Mouse (Mus musculus): ENCODE data around the gene Psme2.

Psme2 gene

GRCm38 (mm10) chr14:55585566-55585960, 5.3 kb downstream of the Psme2 start:
- TF ChIP-seq POU5F1 (IDR thresholded peaks at IDR 0.05; ENCODE audit: borderline replicate concordance, low read length) (no peak), CTCF (conservative IDR thresholded peaks at IDR 0.05; ENCODE audit: low read length) (no peak), NANOG (IDR thresholded peaks at IDR 0.05; ENCODE audit: borderline replicate concordance, low read length) (no peak)
- Histone ChIP-seq H3K4me3 (replicated peaks; ENCODE audit: low read length) (peak overlapping the region; percentile 85), H3K36me3 (ENCODE audit: insufficient read depth, low read length) (peaks cover 36% of the 10 kb centered on the region), H3K4me1 (replicated peaks; ENCODE audit: low read depth, low read length) (peaks cover 58% of the 10 kb centered on the region), H3K27me3 (ENCODE audit: insufficient read depth, low read length) (peaks cover 5% of the 10 kb centered on the region), H3K9me3 (ENCODE audit: low read length) (no peaks in the 10 kb centered on the region)

GRCm38 (mm10) chr14:55584702-55585565, 6.0 kb downstream of the Psme2 start, which contains the start of gene Emc9:
Gene Emc9, minus strand, starts transcription at chr14:55585302.
- peak within 1 kb of the TSS; percentile 85 for H3K4me3 ChIP-seq (replicated peaks; ENCODE audit: low read length)
- H3K27me3 ChIP-seq (ENCODE audit: insufficient read depth, low read length): peaks cover 5% of the 10 kb centered on the region
- peaks cover 58% of the 10 kb centered on the region for H3K4me1 ChIP-seq (replicated peaks; ENCODE audit: low read depth, low read length)
- no peak for TF ChIP-seq NANOG (IDR thresholded peaks at IDR 0.05; ENCODE audit: borderline replicate concordance, low read length)
- no peak for TF ChIP-seq CTCF (conservative IDR thresholded peaks at IDR 0.05; ENCODE audit: low read length)
- TF ChIP-seq POU5F1 (IDR thresholded peaks at IDR 0.05; ENCODE audit: borderline replicate concordance, low read length): no peak
- peaks cover 41% of the 10 kb centered on the region for H3K36me3 ChIP-seq (ENCODE audit: insufficient read depth, low read length)
- H3K9me3 ChIP-seq (ENCODE audit: low read length): no peaks in the 10 kb centered on the region

- Histone ChIP-seq H3K4me3 (replicated peaks; ENCODE audit: low read length) (peak overlapping the region; percentile 85), H3K9me3 (ENCODE audit: low read length) (no peaks in the 10 kb centered on the region), H3K27me3 (ENCODE audit: insufficient read depth, low read length) (peaks cover 5% of the 10 kb centered on the region), H3K36me3 (ENCODE audit: insufficient read depth, low read length) (peaks cover 43% of the 10 kb centered on the region), H3K4me1 (replicated peaks; ENCODE audit: low read depth, low read length) (peaks cover 62% of the 10 kb centered on the region)
- TF ChIP-seq POU5F1 (IDR thresholded peaks at IDR 0.05; ENCODE audit: borderline replicate concordance, low read length): no peak
- TF ChIP-seq CTCF (conservative IDR thresholded peaks at IDR 0.05; ENCODE audit: low read length): no peak
- no peak for TF ChIP-seq NANOG (IDR thresholded peaks at IDR 0.05; ENCODE audit: borderline replicate concordance, low read length)
Observed at GRCm38 (mm10) chr14:55584303-55584701, 6.6 kb downstream of the Psme2 start.

- H3K4me1 ChIP-seq (replicated peaks; ENCODE audit: low read depth, low read length): peaks cover 66% of the 10 kb centered on the region
- peaks cover 5% of the 10 kb centered on the region for H3K27me3 ChIP-seq (ENCODE audit: insufficient read depth, low read length)
- no peaks in the 10 kb centered on the region for H3K9me3 ChIP-seq (ENCODE audit: low read length)
- H3K4me3 ChIP-seq (replicated peaks; ENCODE audit: low read length): no peak overlapping the region
- TF ChIP-seq POU5F1 (IDR thresholded peaks at IDR 0.05; ENCODE audit: borderline replicate concordance, low read length): no peak
- peak; percentile 75 for TF ChIP-seq CTCF (conservative IDR thresholded peaks at IDR 0.05; ENCODE audit: low read length)
- H3K36me3 ChIP-seq (ENCODE audit: insufficient read depth, low read length): peaks cover 27% of the 10 kb centered on the region
Observed at GRCm38 (mm10) chr14:55581981-55582681, 8.8 kb downstream of the Psme2 start.

- Histone ChIP-seq H3K27me3 (ENCODE audit: insufficient read depth, low read length) (peaks cover 5% of the 10 kb centered on the region), H3K4me1 (replicated peaks; ENCODE audit: low read depth, low read length) (peaks cover 71% of the 10 kb centered on the region), H3K36me3 (ENCODE audit: insufficient read depth, low read length) (peaks cover 24% of the 10 kb centered on the region), H3K4me3 (replicated peaks; ENCODE audit: low read length) (no peak overlapping the region), H3K9me3 (ENCODE audit: low read length) (no peaks in the 10 kb centered on the region)
- TF ChIP-seq CTCF (conservative IDR thresholded peaks at IDR 0.05; ENCODE audit: low read length) (no peak), POU5F1 (IDR thresholded peaks at IDR 0.05; ENCODE audit: borderline replicate concordance, low read length) (no peak), NANOG (IDR thresholded peaks at IDR 0.05; ENCODE audit: borderline replicate concordance, low read length) (no peak)
Observed at GRCm38 (mm10) chr14:55580731-55581130, 10.2 kb downstream of the Psme2 start.

- Histone ChIP-seq H3K4me3 (replicated peaks; ENCODE audit: low read length) (peak overlapping the region; percentile 13; the same call in 1 of the 2 replicates), H3K9me3 (ENCODE audit: low read length) (no peaks in the 10 kb centered on the region), H3K4me1 (replicated peaks; ENCODE audit: low read depth, low read length) (peaks cover 70% of the 10 kb centered on the region), H3K27me3 (ENCODE audit: insufficient read depth, low read length) (peaks cover 5% of the 10 kb centered on the region), H3K36me3 (ENCODE audit: insufficient read depth, low read length) (peaks cover 24% of the 10 kb centered on the region)
- TF ChIP-seq NANOG (IDR thresholded peaks at IDR 0.05; ENCODE audit: borderline replicate concordance, low read length) (no peak), CTCF (conservative IDR thresholded peaks at IDR 0.05; ENCODE audit: low read length) (no peak), POU5F1 (IDR thresholded peaks at IDR 0.05; ENCODE audit: borderline replicate concordance, low read length) (no peak)
Observed at GRCm38 (mm10) chr14:55579511-55580496, 11.1 kb downstream of the Psme2 start.

DNA sequence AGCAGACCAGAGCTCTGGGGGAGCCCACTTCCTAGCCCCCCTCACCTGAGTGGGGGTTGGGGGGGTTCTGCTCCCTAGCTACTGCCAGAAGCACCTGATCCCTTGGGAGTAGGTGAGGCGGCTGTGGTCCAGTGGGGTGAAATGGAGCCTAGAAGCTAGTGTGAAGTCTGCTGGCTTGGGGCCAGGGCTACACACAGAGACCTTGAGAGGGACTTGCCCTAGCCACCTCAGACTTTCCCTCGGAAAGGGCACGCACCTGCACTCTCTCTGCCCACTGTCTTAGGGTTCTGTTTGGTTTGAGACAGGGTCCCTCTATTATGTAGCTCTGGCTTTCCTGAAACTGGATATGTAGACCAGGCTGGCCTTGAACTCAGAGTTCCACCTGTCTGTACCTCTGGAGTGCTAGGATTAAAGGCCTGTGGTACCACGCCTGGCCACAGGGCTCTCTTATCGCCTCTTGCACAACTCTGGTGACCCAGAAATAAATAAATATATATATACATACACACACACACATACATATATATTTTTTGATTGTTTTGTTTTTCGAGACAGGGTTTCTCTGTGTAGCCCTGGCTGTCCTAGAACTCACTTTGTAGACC, 12.1 kb downstream of the Psme2 start:
- peak overlapping the region; percentile 88 for H3K4me3 ChIP-seq (replicated peaks; ENCODE audit: low read length)
- H3K4me1 ChIP-seq (replicated peaks; ENCODE audit: low read depth, low read length): peaks cover 63% of the 10 kb centered on the region
- H3K9me3 ChIP-seq (ENCODE audit: low read length): no peaks in the 10 kb centered on the region
- H3K27me3 ChIP-seq (ENCODE audit: insufficient read depth, low read length): no peaks in the 10 kb centered on the region
- peaks cover 24% of the 10 kb centered on the region for H3K36me3 ChIP-seq (ENCODE audit: insufficient read depth, low read length)
- TF ChIP-seq CTCF (conservative IDR thresholded peaks at IDR 0.05; ENCODE audit: low read length) (no peak), NANOG (IDR thresholded peaks at IDR 0.05; ENCODE audit: borderline replicate concordance, low read length) (no peak), POU5F1 (IDR thresholded peaks at IDR 0.05; ENCODE audit: borderline replicate concordance, low read length) (no peak)
